Mouse (Mus musculus) cerebellum, postnatal 4 days (tissue): ENCODE measurements at regions not wholly inside any gene's neighbourhood (a gene's known extent, or its start where the extent isn't known, plus 50 kb on each side); places are given as distances from the start of the nearest gene placed in this dataset.
A peak's percentile ranks its signal among the peaks of the same experiment; 100 is the strongest.
"Not testable (repeated sequence)": the region's sequence is repeated elsewhere in the genome, so short reads cannot be mapped to it uniquely, and the experiment has no call there.

Source experiments
- DNase-seq, 2 experiments: peaks; one replicate each; pipeline ENCODE4 v3.0.0; 2022; ENCODE audit warnings: low spot score in 2 of 2, mixed read lengths in 1 of 2

DNA sequence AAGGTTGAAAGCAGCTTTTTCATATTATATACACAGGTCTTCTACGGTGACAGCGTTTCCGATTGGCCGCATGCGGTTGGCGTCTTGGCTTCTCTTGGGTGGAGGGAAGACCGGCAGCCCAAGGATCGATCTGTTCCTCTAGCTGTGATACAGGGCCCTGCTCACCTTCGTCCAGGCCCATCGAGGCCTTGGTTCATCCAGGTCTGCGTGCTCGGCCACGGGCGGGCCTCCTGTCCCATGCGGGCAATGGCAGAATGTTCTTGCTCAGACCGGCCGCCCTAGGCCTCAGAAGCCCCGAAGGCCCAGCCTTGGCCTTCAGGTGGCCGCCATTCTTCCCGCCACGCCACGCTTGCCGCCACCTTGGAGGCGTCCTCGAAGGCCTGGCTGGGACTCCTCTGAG is 194.4 kb upstream of the Ppp6c start:
- DNase-seq, result no peak

GRCm38 (mm10) chr2:39400336-39400735 is 174.1 kb upstream of the Ppp6c start:
- DNase-seq, result no peak

GRCm38 (mm10) chr2:39399523-39399922 is 173.3 kb upstream of the Ppp6c start:
- DNase-seq, result peak in 1 of 2 experiments; percentile 57

GRCm38 (mm10) chr2:39394643-39395042 is 168.4 kb upstream of the Ppp6c start:
- DNase-seq, result no peak

DNA sequence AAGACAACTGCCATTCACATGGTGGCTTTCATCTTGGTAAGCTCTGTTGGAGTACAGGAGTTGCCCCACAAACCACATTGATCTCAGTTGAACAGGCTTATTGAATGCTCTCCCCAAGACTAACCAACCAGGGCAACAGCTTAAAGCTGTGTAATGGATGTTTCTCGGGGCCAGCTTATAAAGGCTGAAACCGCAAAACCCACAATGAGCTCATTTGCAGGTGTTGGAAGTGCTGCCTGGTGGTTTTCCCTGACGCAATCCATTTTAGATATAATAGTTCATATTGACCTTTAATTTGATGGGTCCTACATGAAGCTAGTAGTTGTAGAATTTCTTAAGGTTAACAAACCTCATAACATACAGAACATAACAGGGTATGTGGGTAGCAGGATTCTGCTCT is 151.0 kb upstream of the Ppp6c start:
- DNase-seq, result no peak

- peak; percentile 90 to 95 for DNase-seq
Measured at GRCm38 (mm10) chr2:39373068-39373779, 147.0 kb upstream of the Ppp6c start.

DNA sequence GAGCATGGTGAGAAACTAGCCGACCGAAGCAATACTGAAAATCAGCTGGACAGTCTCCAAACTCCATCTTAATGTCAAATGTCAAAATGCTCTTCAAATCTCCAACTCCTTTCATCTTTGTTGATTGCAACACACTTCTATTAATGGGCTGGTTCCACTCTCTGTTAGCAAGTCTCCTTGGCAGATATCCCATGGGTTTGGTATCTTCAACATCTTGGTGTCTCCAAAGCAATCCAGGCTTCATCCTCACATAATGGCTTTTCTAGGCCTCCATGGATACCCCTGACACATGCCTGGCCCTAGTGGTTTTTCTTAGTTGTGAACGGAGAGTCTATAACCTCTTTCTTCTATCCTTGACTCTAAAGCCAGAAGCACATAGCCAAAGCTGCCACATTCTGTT is 118.0 kb upstream of the Ppp6c start:
- no peak for DNase-seq

DNA sequence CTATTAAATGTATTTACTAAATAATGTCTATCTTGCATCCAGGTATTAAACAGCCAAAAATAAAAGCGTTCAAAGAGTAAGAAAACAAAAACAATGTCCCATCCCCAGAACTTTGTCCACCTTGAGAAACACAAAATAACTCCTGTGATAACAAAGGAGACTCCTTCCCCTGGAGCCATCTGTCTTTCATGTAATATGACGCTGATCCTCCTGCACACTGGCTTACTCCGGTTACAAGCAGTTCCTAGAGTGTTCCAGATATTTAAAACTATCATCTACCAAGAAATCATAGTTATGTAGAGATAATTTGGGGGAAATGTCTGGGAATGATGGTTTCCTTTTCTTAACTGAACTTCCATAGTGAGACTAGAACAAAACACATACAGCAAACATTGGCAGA is 114.2 kb upstream of the Ppp6c start:
- no peak for DNase-seq

DNA sequence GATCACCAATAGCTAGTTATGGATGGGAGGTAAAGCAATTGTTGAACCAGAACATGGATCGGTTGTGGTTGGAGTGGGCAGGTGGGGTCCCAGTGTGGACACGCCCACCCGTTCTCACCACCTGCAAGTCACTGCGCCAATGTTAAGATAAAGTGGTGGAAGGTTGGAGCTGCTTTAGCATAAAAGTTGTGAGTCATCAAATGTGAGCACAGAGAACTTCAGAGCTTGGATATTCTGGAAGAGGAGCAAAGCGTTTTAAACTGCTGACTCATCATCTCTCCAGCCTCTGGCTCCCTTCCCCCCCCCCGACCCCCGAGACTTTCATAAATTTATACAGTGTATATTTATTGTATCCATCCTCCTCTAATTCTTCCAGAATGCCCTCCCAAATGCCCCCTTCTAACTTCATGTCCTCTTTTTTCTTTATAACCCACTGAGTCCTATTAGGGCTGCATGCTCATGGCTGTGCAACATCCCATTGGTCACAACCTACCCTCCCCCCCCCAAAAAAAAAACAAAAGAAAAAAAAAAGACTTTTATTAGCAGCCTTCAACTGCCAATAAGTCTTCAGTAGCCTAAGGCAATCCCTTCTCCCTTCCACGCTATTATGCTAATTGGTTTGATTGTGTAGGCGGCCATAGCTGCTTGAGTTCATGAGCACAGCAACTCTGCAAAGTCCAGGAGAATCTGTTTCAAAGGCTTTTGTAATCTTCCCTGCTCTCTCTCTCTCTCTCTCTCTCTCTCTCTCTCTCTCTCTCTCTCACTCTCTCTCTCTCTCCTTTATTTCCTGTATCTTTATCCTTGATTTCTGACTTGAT is 112.8 kb upstream of the Ppp6c start:
- no peak for DNase-seq

GRCm38 (mm10) chr2:39337524-39337923 is 111.3 kb upstream of the Ppp6c start:
- DNase-seq, result no peak

GRCm38 (mm10) chr2:39325715-39326493 is 99.7 kb upstream of the Ppp6c start:
- no peak for DNase-seq

- DNase-seq, result not testable (repeated sequence)
Measured at GRCm38 (mm10) chr2:39325122-39325521, 98.9 kb upstream of the Ppp6c start.

- no peak for DNase-seq
Measured at GRCm38 (mm10) chr2:39299798-39300382, 73.6 kb upstream of the Ppp6c start.

DNA sequence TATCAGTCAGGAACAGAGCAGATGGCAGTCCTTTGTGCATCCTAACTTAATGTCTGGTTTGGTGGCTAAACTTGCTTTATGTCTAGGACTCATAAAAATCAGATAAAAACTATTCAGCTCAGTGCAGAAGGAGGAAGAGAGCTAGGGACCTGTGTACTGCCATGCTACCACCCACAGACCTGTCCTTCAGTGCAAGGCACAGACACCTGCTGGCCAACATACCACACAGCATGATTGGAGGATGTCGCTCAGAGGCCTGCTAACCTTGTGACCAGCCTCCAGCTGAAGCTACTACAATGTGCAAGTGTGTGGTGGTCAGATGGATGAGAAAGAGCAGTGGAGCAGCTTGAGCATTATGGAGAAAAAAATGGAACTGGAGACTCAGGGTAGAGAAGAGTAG is 73.0 kb upstream of the Ppp6c start:
- DNase-seq, result no peak

DNA sequence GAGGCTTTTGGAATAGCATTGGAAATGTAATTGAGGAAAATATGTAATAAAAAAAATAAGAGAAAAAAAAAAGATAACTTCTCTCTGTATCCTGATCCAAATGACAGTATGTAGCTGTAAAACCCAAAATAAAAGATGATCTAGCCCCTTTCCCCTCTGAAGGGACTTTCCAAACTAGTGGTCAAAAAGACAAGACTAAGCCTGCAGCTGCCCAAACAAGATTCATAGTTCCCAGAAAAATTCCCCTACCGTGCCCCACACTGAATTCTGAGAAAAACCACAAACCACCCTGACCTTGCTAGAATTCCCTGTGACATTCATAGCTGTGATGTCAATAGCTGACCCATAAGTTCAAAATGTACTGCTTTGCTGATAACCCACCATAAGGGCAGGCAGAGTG is 69.2 kb upstream of the Ppp6c start:
- DNase-seq, result no peak

DNA sequence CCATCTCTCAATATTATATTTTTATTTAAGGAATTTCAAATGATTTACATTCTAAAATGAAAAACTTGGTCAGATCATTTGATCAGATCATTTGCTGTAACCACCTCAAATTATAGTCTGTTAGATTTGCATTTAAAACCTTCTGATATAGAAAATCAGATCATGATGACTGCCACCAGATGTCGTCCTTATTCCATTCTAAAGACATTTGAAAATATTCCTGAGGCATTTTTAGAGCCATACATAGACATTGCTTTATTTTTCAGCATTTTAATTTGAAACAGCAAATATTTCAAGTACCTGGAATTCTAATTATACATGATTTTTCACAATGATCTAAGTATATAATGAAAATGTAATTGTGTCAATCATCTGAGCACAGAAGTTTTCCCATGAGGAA is 52.0 kb upstream of the Ppp6c start:
- DNase-seq, result no peak
